8 mouse cellular contexts compared by ENCODE assay signal in genomic region chr11:117265270-117265980, GRCm38 (mm10).
DNase-seq lines count a peak whose midpoint lies in the region; ATAC-seq and TF ChIP-seq lines count a peak whose summit lies in the region.

No protein-coding gene starts in this region.

- peak; percentile 64 for ATAC-seq in intestine, embryonic 16.5 days

- H3K27me3 ChIP-seq in intestine, embryonic 16.5 days (replicated peaks; ENCODE audit: control insufficient read depth, insufficient read depth, low read length): no peaks in the 10 kb centered on the region

- no peaks in the 10 kb centered on the region for H3K9me3 ChIP-seq in intestine, embryonic 16.5 days (ENCODE audit: control insufficient read depth, low read length)

- intact Hi-C loops in gastrocnemius, postnatal 14 days (cut with DNase I; ENCODE audit: low total_unique reads): no loop called here
- intact Hi-C loops in gastrocnemius, postnatal 36 days (cut with DNase I): loop anchor here (5.0 kb wide), 1 partner anchor 47 kb away; no protein-coding TSS in a partner anchor

- H3K4me2 ChIP-seq in intestine, embryonic 16.5 days (ENCODE audit: low read depth, low read length): peak overlapping the region; percentile 81

- H3K4me1 ChIP-seq in intestine, embryonic 16.5 days (ENCODE audit: control insufficient read depth, insufficient read depth, low read length): peaks cover 58% of the 10 kb centered on the region
- peaks cover 19% of the 10 kb centered on the region for H3K4me1 ChIP-seq in lung, adult 2 months (ENCODE audit: control insufficient read depth, insufficient read depth, low read length)

- H3K4me3 ChIP-seq in intestine, embryonic 16.5 days (ENCODE audit: low read length): peak overlapping the region; percentile 69
- peak overlapping the region; percentile 70 for H3K4me3 ChIP-seq in lung, adult 2 months (replicated peaks; ENCODE audit: extremely low read depth, low read depth, low read length)

- peak; percentile 64 for DNase-seq in gastrocnemius, postnatal 14 days
- DNase-seq in gastrocnemius, postnatal 36 days: no peak
- DNase-seq in adrenal gland, postnatal 36 days: peak; percentile 58 to 82
- DNase-seq in heart, adult 11 months: peak; percentile 98
- DNase-seq in lung, adult 2 months: peak; percentile 28
- peak; percentile 63 for DNase-seq in retina, embryonic 14.5 days (ENCODE audit: low spot score)
- DNase-seq in layer of hippocampus, postnatal 14 days (ENCODE audit: low spot score in 2 of 2): no peak

- no peaks in the 10 kb centered on the region for H3K36me3 ChIP-seq in intestine, embryonic 16.5 days (ENCODE audit: control insufficient read depth, insufficient read depth, low read length)

- H3K27ac ChIP-seq in intestine, embryonic 16.5 days (ENCODE audit: low read length): peak overlapping the region; percentile 87

- no peak for TF ChIP-seq POLR2A in lung, adult 2 months (IDR thresholded peaks at IDR 0.05; ENCODE audit: borderline replicate concordance, extremely low read depth, low read depth, low read length)

- 5% methylated on average over 18 of the region's 18 CpGs for WGBS in intestine, embryonic 16.5 days
- 4% methylated on average over 18 of the region's 18 CpGs for WGBS in lung, adult 2 months

- H3K9ac ChIP-seq in intestine, embryonic 16.5 days (ENCODE audit: low read depth, low read length): peak overlapping the region; percentile 78

- no peak for TF ChIP-seq CTCF in lung, adult 2 months (IDR thresholded peaks at IDR 0.05; ENCODE audit: insufficient read depth, low read length)

Comparison
In these comparisons a context has a peak if more than half of its experiments do, and no peak if none do; other contexts are left out.
1. DNase-seq: peak in gastrocnemius, postnatal 14 days (single experiment), adrenal gland, postnatal 36 days (2 of 2), heart, adult 11 months (single experiment), lung, adult 2 months (single experiment) and retina, embryonic 14.5 days (single experiment); none in gastrocnemius, postnatal 36 days (0 of 2) and layer of hippocampus, postnatal 14 days (0 of 2).